Mouse (Mus musculus) cerebellum, adult 18-20 months (tissue): ENCODE data around the gene Gtf2a1l.
A peak's percentile ranks its signal among the peaks of the same experiment; 100 is the strongest.

Experiments
- DNase-seq, 2 experiments: peaks; one replicate each; pipeline ENCODE4 v3.0.0; 2021

Gene Gtf2a1l

GRCm38 (mm10) chr17:88658510-88658909, 9.9 kb upstream of the Gtf2a1l start:
- DNase-seq: no peak

GRCm38 (mm10) chr17:88666076-88666475, 2.4 kb upstream of the Gtf2a1l start:
- DNase-seq: no peak

- no peak for DNase-seq
These were observed 1.5 kb downstream of the Gtf2a1l start for GRCm38 (mm10) chr17:88669921-88670320.

GRCm38 (mm10) chr17:88670800-88671199, 2.3 kb downstream of the Gtf2a1l start:
- no peak for DNase-seq

- DNase-seq: no peak
These were observed 7.2 kb downstream of the Gtf2a1l start for GRCm38 (mm10) chr17:88675310-88676309.

- no peak for DNase-seq
These were observed 19.8 kb downstream of the Gtf2a1l start for GRCm38 (mm10) chr17:88688226-88688625.

- no peak for DNase-seq
These were observed 28.3 kb downstream of the Gtf2a1l start for GRCm38 (mm10) chr17:88696656-88697333.

GRCm38 (mm10) chr17:88700901-88701300, 32.4 kb downstream of the Gtf2a1l start:
- no peak for DNase-seq

GRCm38 (mm10) chr17:88702345-88702744, 33.9 kb downstream of the Gtf2a1l start:
- no peak for DNase-seq

- DNase-seq: no peak
These were observed 34.7 kb downstream of the Gtf2a1l start for GRCm38 (mm10) chr17:88703112-88703511.

- DNase-seq: no peak
These were observed 37.8 kb downstream of the Gtf2a1l start for GRCm38 (mm10) chr17:88706231-88706649.

- DNase-seq: no peak
These were observed 81.2 kb downstream of the Gtf2a1l start for GRCm38 (mm10) chr17:88749646-88750045.

GRCm38 (mm10) chr17:88752827-88753471, 84.5 kb downstream of the Gtf2a1l start:
- peak; percentile 5 to 10 for DNase-seq

- DNase-seq: no peak
These were observed 85.0 kb downstream of the Gtf2a1l start for GRCm38 (mm10) chr17:88753472-88753857.

GRCm38 (mm10) chr17:88755776-88756175, 87.3 kb downstream of the Gtf2a1l start:
- DNase-seq: no peak

GRCm38 (mm10) chr17:88758003-88758437, 89.6 kb downstream of the Gtf2a1l start:
- no peak for DNase-seq

GRCm38 (mm10) chr17:88763396-88764135, 95.1 kb downstream of the Gtf2a1l start:
- no peak for DNase-seq

GRCm38 (mm10) chr17:88764136-88764485, 95.7 kb downstream of the Gtf2a1l start:
- DNase-seq: no peak
